Comparison of ENCODE assay signal across 25 mouse cellular contexts in the genomic region with DNA sequence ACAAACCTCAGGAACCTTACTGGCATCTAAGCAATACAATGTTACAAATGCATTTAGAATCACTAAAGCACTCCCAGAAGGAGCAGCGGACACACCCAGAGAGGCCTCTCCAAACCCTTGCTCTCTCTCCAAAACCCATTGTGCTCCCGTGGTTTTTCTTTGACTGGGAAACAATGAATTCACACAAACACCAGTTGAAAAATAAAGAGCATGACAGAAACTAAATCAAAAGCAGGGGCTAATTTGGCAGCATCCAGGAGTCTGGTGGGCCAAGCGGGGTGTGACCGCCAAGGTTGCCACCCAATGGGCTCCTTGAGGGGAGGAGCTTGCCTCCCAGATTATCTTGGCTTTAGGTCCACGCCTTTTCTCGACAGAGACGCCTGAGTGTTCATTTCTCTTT.
A peak's percentile ranks its signal among the peaks of the same experiment; 100 is the strongest.
DNase-seq lines count a peak whose midpoint lies in the region; ATAC-seq and TF ChIP-seq lines count a peak whose summit lies in the region.
"Had no signal": no experiment of that assay in that cellular context is flagged by ENCODE, and none has a peak within 500 bp of the region (broad histone marks: within the 10 kb centered on the region; RNA-seq: fewer than 3 reads in every experiment).

No protein-coding gene starts in this region.

- no peaks in the 10 kb centered on the region for H3K27me3 ChIP-seq in hindbrain, postnatal 0 days (ENCODE audit: insufficient read depth, low read length)
- peaks cover 3% of the 10 kb centered on the region; the same call in 1 of the 2 replicates for H3K27me3 ChIP-seq in hindbrain, embryonic 13.5 days
- H3K27me3 ChIP-seq: CH12.LX; embryonic facial prominence, embryonic 15.5 days; hindbrain, embryonic 15.5 days; Patski had no signal

- TF ChIP-seq CTCF in hindbrain, postnatal 0 days (IDR thresholded peaks at IDR 0.05; ENCODE audit: low read depth), result no peak

- no peak for ATAC-seq in hindbrain, postnatal 0 days
- no peak for ATAC-seq in hindbrain, embryonic 13.5 days (ENCODE audit: low FRiP score)
- ATAC-seq: forebrain, embryonic 16.5 days; inflammation-experienced regulatory T-cells, adult 6 months; Patski had no signal

- DNase-seq in hindbrain, postnatal 0 days (ENCODE audit: low spot score), result peak; percentile 38
- DNase-seq in testis, postnatal 14 days (ENCODE audit: low spot score), result peak; percentile 17
- no peak for DNase-seq in testis, postnatal 10 days (ENCODE audit: low spot score)
- peak; percentile 93 for DNase-seq in R1 (ENCODE audit: low read depth, low spot score)
- DNase-seq in kidney, postnatal 25 days, result no peak
- DNase-seq in right cerebral cortex, postnatal 25 days, result no peak
- DNase-seq: adrenal gland, postnatal 14 days; cerebellum, adult 2 months; cerebellum, postnatal 14 days; embryo, embryonic 11 days; gastrocnemius, postnatal 10 days; heart, adult 18-20 months; heart, postnatal 14 days; kidney, adult 11 months had no signal

- no peaks in the 10 kb centered on the region for H3K4me1 ChIP-seq in hindbrain, postnatal 0 days (ENCODE audit: insufficient read depth, low read length)
- H3K4me1 ChIP-seq in hindbrain, embryonic 13.5 days (replicated peaks), result no peaks in the 10 kb centered on the region
- H3K4me1 ChIP-seq: embryonic facial prominence, embryonic 15.5 days; heart, embryonic 10.5 days; hindbrain, embryonic 15.5 days had no signal

- H3K27ac ChIP-seq in hindbrain, postnatal 0 days, result no peak overlapping the region
- H3K27ac ChIP-seq in hindbrain, embryonic 13.5 days, result no peak overlapping the region
- H3K27ac ChIP-seq: embryonic facial prominence, embryonic 15.5 days; forebrain, embryonic 10.5 days; heart, embryonic 10.5 days; hindbrain, embryonic 10.5 days; hindbrain, embryonic 15.5 days had no signal

- H3K9me3 ChIP-seq in hindbrain, postnatal 0 days (ENCODE audit: low read length), result no peaks in the 10 kb centered on the region
- no peaks in the 10 kb centered on the region for H3K9me3 ChIP-seq in hindbrain, embryonic 13.5 days
- H3K9me3 ChIP-seq: embryonic facial prominence, embryonic 15.5 days; forebrain, embryonic 10.5 days; heart, embryonic 10.5 days; hindbrain, embryonic 10.5 days; hindbrain, embryonic 15.5 days had no signal

- H3K36me3 ChIP-seq in hindbrain, postnatal 0 days (ENCODE audit: insufficient read depth, low read length), result no peaks in the 10 kb centered on the region
- H3K36me3 ChIP-seq in hindbrain, embryonic 13.5 days, result no peaks in the 10 kb centered on the region
- H3K36me3 ChIP-seq: embryonic facial prominence, embryonic 15.5 days; forebrain, embryonic 10.5 days; heart, embryonic 10.5 days; hindbrain, embryonic 10.5 days; hindbrain, embryonic 15.5 days had no signal

- H3K9ac ChIP-seq in hindbrain, postnatal 0 days (replicated peaks; ENCODE audit: low read length), result no peak overlapping the region
- no peak overlapping the region for H3K9ac ChIP-seq in hindbrain, embryonic 13.5 days
- H3K9ac ChIP-seq: embryonic facial prominence, embryonic 15.5 days; hindbrain, embryonic 15.5 days had no signal

- WGBS in hindbrain, postnatal 0 days, result 37% methylated on average over 7 of the region's 7 CpGs
- WGBS in hindbrain, embryonic 13.5 days, result 57% methylated on average over 7 of the region's 7 CpGs

- H3K4me3 ChIP-seq in hindbrain, postnatal 0 days (ENCODE audit: low read length), result no peak overlapping the region
- H3K4me3 ChIP-seq in hindbrain, embryonic 13.5 days, result no peak overlapping the region
- H3K4me3 ChIP-seq: embryonic facial prominence, embryonic 15.5 days; erythroblast, embryonic 14.5 days; forebrain, embryonic 10.5 days; heart, embryonic 10.5 days; hindbrain, embryonic 10.5 days; hindbrain, embryonic 15.5 days had no signal

- H3K4me2 ChIP-seq in hindbrain, postnatal 0 days (ENCODE audit: low read depth, low read length), result no peak overlapping the region
- no peak overlapping the region for H3K4me2 ChIP-seq in hindbrain, embryonic 13.5 days
- H3K4me2 ChIP-seq: embryonic facial prominence, embryonic 15.5 days; hindbrain, embryonic 15.5 days had no signal

Comparison
In these comparisons a context has a peak if more than half of its experiments do, and no peak if none do; other contexts are left out.
1. DNase-seq: peak in hindbrain, postnatal 0 days (single experiment), testis, postnatal 14 days (single experiment) and R1 (single experiment); none in testis, postnatal 10 days (single experiment), kidney, postnatal 25 days (0 of 2) and right cerebral cortex, postnatal 25 days (single experiment).